Mouse (Mus musculus) hindbrain, embryonic 12.5 days (tissue): ENCODE data around the gene Lmx1b. TPM values are rescaled to one million over a fixed set of nuclear protein-coding genes. Genes with fewer than 3 reads are reported as not detected.

Source experiments
- ATAC-seq: fragments of 200-750 bp; cut with Nextera tagmentation; 2 replicates; pipeline ENCODE4 v1.8.0; 2017; ENCODE audit warnings: moderate TSS enrichment; ENCODE audit not compliant: low FRiP score
- H3K27ac ChIP-seq: fragments of 300-500 bp; sonication (generic); 2 replicates; pipeline ENCODE4 v1.5.1; 2016; ENCODE audit warnings: mild to moderate bottlenecking
- H3K27me3 ChIP-seq: fragments of 300-500 bp; sonication (generic); 2 replicates; pipeline ENCODE4 v1.6.1; 2016; ENCODE audit warnings: mild to moderate bottlenecking
- H3K36me3 ChIP-seq: fragments of 300-500 bp; sonication (generic); 2 replicates; pipeline ENCODE4 v1.6.1; 2016; ENCODE audit warnings: mild to moderate bottlenecking
- H3K4me1 ChIP-seq: fragments of 300-500 bp; sonication (generic); 2 replicates; pipeline ENCODE4 v1.6.1; 2016
- H3K4me2 ChIP-seq: fragments of 300-500 bp; sonication (generic); replicated peaks from 2 replicates; pipeline ENCODE4 v1.6.1; 2016; ENCODE audit warnings: mild to moderate bottlenecking
- H3K4me3 ChIP-seq: fragments of 300-500 bp; sonication (generic); 2 replicates; pipeline ENCODE4 v1.5.1; 2016; ENCODE audit warnings: mild to moderate bottlenecking
- H3K9ac ChIP-seq: fragments of 300-500 bp; sonication (generic); 2 replicates; pipeline ENCODE4 v1.6.1; 2016; ENCODE audit warnings: mild to moderate bottlenecking, moderate library complexity
- H3K9me3 ChIP-seq: fragments of 300-500 bp; sonication (generic); replicated peaks from 2 replicates; pipeline ENCODE4 v1.6.1; 2016; ENCODE audit warnings: mild to moderate bottlenecking
- WGBS: fragments of 180-500 bp; shearing (Covaris S2); methylation state at CpG from one replicate; pipeline ENCODE4 v1.1.7; 2016; 5-methylcytosine and 5-hydroxymethylcytosine counted together
- polyA plus RNA-seq: library from polyadenylated mRNA; unstranded; fragments of >200 nt; fragmentation: Nextera tagmentation; extraction: Ambion mirVana; gene quantifications from 2 replicates; pipeline ENCODE4 v1.2.1, GENCODE M21; 2016

Gene Lmx1b
- polyA plus RNA-seq, 1 experiment from 2014 or later, result 5.0 TPM

DNA sequence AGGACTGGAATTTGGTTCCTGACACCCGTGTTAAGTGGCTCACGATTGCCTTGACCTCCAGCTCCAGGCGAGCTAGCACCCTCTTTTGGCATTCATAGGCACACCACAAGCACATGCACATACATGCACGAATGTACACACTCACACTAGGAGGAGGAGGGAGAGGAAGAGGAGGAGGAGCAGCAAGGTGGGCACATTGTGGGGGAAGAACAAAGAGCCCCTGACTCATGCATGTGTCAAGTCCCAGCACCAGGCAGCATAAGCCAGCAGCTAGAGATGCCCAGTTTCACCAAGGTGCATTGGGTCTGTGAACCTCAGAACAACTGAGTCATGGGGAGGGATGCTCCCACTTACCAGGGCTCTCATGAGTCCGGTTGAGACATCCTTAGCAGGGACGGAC, 56.5 kb downstream of the Lmx1b start:
- Histone ChIP-seq H3K36me3 (no peaks in the 10 kb centered on the region), H3K4me1 (peaks cover 63% of the 10 kb centered on the region), H3K4me2 (no peak overlapping the region), H3K9ac (no peak overlapping the region), H3K27ac (peak overlapping the region; percentile 40; the same call in 1 of the 2 replicates), H3K4me3 (no peak overlapping the region), H3K9me3 (no peaks in the 10 kb centered on the region), H3K27me3 (peaks cover 92% of the 10 kb centered on the region)
- no peak for ATAC-seq
- 13% methylated on average over 6 of the region's 6 CpGs for WGBS

DNA sequence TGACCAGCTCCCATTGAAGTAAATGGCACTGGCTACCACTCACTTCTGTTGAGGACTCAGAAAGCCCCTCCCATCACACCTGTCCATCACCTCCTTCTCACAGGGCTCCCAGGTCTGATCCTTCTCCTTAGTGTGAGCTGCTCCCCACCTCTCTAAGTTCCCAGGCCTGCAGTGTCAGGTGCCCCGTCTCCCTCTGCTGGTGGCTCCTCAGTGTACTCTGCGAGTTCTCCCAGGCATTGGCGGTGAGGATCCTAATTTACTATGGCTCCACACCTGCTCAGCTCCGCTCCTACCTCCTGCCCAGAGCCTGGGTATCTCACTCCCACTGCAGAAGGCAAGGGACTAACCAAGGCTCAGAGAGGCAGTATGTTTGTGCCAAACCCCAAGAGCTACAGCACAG, 57.0 kb downstream of the Lmx1b start:
- WGBS, result 11% methylated on average over 4 of the region's 4 CpGs
- Histone ChIP-seq H3K4me1 (peaks cover 63% of the 10 kb centered on the region), H3K36me3 (no peaks in the 10 kb centered on the region)

DNA sequence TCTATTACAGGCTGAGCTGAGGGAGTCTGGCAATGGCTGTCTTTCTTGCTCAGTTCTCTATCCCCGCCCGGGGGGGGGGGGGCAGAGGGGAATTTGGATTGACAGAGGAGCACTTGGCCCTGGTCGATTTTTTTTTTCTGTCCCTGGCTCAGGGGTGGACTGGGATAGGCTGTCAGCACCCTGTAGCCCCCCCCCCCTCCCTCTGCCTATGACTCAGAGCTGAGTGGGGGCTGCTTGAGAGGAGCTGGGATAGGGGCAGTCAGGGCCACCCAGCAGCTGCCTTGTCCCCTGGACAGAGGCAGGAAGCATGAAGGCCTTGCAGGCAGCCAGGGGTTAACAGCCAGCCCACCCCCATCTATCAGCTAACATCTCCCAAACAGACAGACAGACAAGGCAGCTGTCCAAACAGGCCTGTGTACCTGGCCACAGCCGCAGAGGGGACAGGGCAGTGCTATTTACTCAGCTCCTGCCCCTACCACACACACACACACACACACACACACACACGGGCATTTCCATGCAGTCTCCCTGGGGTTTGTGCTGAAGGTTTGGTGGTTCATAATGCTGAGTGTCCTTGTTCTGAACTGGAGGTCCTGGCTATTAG, 57.8 kb downstream of the Lmx1b start:
- Histone ChIP-seq H3K4me3 (no peak overlapping the region), H3K4me1 (peaks cover 63% of the 10 kb centered on the region), H3K27me3 (peaks cover 96% of the 10 kb centered on the region), H3K9me3 (no peaks in the 10 kb centered on the region), H3K36me3 (no peaks in the 10 kb centered on the region), H3K4me2 (0 out of 2 replicates have a peak overlapping the region, but pooled peaks have one; percentile 9), H3K27ac (peak overlapping the region; percentile 58; the same call in 1 of the 2 replicates), H3K9ac (no peak overlapping the region)
- 2% methylated on average over 4 of the region's 5 CpGs for WGBS
- ATAC-seq, result no peak

More for the DNA sequence above, 57.0 kb downstream of the Lmx1b start:
- Histone ChIP-seq H3K9me3 (no peaks in the 10 kb centered on the region), H3K27me3 (peaks cover 96% of the 10 kb centered on the region), H3K4me2 (no peak overlapping the region), H3K4me3 (no peak overlapping the region), H3K9ac (no peak overlapping the region), H3K27ac (no peak overlapping the region)
- ATAC-seq, result no peak

DNA sequence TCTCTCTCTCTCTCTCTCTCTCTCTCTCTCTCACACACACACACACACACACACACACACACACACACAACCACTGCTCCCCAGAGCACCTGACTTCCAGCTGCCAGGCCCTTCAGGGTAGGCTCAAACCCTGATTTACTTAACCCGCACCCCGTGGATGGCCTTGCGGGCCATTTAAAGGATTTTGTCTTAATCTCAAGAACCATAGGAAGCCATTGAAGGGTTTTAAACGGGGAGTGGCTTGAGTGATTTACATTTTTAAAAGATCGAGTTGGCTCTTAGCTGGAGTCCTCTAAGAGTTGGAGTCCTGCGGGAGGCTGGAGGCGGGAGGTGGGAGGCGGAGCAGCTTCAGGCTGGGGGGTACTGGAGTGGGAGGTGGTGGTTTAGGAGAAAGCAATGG, 58.4 kb downstream of the Lmx1b start:
- WGBS, result 4% methylated on average over 8 of the region's 8 CpGs
- H3K36me3 ChIP-seq, result no peaks in the 10 kb centered on the region
- peaks cover 63% of the 10 kb centered on the region for H3K4me1 ChIP-seq
- no peak overlapping the region for H3K9ac ChIP-seq
- peaks cover 96% of the 10 kb centered on the region for H3K27me3 ChIP-seq
- 0 out of 2 replicates have a peak overlapping the region, but pooled peaks have one; percentile 9 for H3K4me2 ChIP-seq
- no peak for ATAC-seq
- H3K4me3 ChIP-seq, result no peak overlapping the region
- H3K27ac ChIP-seq, result peak overlapping the region; percentile 58; the same call in 1 of the 2 replicates
- H3K9me3 ChIP-seq, result no peaks in the 10 kb centered on the region

DNA sequence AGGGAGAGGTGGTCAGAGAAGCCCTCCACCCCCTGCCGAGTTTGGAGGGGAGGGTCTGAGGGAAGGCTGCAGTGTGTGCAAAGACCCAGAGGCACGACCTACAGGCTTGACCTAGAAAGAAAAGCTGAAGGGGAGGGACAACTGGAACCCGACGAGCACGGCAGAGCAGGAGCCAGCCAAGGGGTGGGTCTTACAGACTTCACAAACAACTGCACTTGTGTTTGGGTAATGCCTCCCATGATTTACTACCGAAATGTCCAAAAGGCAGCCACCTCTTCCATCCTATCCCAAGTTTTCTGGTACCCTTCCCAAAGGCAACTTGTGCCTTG, 58.9 kb downstream of the Lmx1b start:
- Histone ChIP-seq H3K27ac (peak overlapping the region; percentile 58; the same call in 1 of the 2 replicates), H3K36me3 (no peaks in the 10 kb centered on the region), H3K27me3 (peaks cover 96% of the 10 kb centered on the region), H3K4me1 (peaks cover 63% of the 10 kb centered on the region), H3K4me3 (no peak overlapping the region), H3K4me2 (peak overlapping the region; percentile 47), H3K9ac (no peak overlapping the region), H3K9me3 (no peaks in the 10 kb centered on the region)
- WGBS, result 1% methylated on average over 6 of the region's 6 CpGs
- ATAC-seq, result 0 out of 2 replicates have a peak, but pooled peaks have one; percentile 6

DNA sequence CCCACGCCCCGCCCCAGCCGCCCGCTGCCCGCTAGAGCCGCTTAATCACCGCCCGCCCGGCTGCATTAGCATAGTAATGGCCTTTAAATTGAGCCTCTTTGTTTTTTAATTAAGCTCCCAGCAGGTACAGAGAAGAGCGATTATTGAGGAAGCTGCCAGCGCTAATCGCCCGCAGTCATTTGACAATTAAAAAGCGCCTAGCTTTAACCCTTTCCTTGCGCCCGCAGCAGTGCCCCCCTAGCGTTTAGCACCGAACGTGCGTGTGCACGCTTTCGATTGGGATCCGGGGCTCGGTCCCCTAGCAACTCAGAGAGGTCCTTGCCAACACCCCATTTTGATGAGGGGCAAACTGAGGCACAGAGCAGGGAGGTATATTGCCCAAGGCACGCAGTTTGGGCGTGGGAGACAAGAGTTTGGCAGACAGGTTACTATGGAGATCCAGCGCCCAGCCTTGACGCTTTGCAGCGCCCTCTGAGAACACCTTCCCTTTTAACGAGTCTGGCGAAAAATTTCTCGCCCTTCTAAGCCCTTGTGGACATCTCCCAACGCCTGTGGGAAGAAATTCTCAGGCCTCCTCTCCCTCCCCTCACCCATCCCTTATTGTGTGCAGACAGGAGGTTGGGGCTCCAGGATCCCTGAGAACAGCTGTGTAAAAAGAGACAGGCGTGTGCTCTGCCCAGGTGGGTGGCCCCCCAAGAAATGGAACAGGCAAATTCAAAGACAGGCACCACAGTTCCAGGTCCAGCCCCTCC, 59.4 kb downstream of the Lmx1b start:
- Histone ChIP-seq H3K36me3 (no peaks in the 10 kb centered on the region), H3K27ac (peak overlapping the region; percentile 58; the same call in 1 of the 2 replicates), H3K4me1 (peaks cover 60% of the 10 kb centered on the region), H3K9ac (no peak overlapping the region), H3K4me3 (peak overlapping the region; percentile 16), H3K4me2 (peak overlapping the region; percentile 47), H3K27me3 (peaks cover 96% of the 10 kb centered on the region), H3K9me3 (no peaks in the 10 kb centered on the region)
- WGBS, result under 1% methylated on average over 34 of the region's 34 CpGs
- ATAC-seq, result peak; percentile 14; the same call in 1 of the 2 replicates

DNA sequence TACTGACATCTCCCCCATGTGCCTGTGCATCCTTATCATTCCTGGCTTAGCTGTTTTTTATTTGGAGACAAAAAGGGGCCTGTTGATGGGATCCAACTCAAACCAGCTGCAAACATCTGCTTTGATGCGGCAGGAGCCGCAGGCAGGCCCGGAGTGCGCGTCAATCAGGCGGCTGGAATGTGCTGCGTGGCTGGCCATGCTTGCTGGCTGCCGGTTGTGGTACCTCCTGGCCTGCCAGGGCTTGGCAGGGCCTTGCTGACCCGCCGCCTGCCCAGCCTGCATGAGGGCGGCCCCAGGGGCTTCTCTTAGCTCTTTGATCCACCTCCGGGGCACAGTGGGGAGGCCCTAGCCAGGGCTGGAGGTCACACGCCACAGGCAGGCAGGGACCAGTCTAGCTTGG, 64.9 kb downstream of the Lmx1b start:
- no peak overlapping the region for H3K4me2 ChIP-seq
- 15% methylated on average over 13 of the region's 13 CpGs for WGBS
- no peaks in the 10 kb centered on the region for H3K9me3 ChIP-seq
- H3K36me3 ChIP-seq, result no peaks in the 10 kb centered on the region
- no peak overlapping the region for H3K4me3 ChIP-seq
- H3K27ac ChIP-seq, result no peak overlapping the region
- no peak for ATAC-seq
- H3K4me1 ChIP-seq, result peaks cover 28% of the 10 kb centered on the region
- no peak overlapping the region for H3K9ac ChIP-seq
- peaks cover 85% of the 10 kb centered on the region for H3K27me3 ChIP-seq

DNA sequence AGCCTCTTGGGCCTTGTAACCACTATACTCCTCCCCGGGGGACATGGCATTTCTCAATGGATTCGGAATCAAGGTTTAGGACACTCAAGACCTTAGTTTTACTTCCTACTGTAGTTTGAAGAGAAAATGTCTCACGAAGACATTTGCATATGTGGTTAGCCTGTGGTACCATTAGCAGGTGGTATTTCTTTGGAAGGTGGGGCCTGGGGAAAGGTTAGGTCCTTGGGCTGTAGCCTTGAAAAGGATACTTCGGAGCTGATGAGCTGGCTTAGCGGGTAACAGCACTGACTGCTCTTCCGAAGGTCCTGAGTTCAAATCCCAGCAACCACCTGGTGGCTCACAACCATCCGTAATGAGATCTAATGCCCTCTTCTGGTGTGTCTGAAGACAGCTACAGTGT, 67.2 kb downstream of the Lmx1b start:
- H3K9ac ChIP-seq, result no peak overlapping the region
- no peaks in the 10 kb centered on the region for H3K36me3 ChIP-seq
- no peak overlapping the region for H3K4me2 ChIP-seq
- H3K9me3 ChIP-seq, result no peaks in the 10 kb centered on the region
- no peak overlapping the region for H3K4me3 ChIP-seq
- 93% methylated on average over 7 of the region's 7 CpGs for WGBS
- peaks cover 23% of the 10 kb centered on the region for H3K4me1 ChIP-seq
- peak overlapping the region; percentile 35; the same call in 1 of the 2 replicates for H3K27ac ChIP-seq
- no peak for ATAC-seq
- H3K27me3 ChIP-seq, result peaks cover 85% of the 10 kb centered on the region

DNA sequence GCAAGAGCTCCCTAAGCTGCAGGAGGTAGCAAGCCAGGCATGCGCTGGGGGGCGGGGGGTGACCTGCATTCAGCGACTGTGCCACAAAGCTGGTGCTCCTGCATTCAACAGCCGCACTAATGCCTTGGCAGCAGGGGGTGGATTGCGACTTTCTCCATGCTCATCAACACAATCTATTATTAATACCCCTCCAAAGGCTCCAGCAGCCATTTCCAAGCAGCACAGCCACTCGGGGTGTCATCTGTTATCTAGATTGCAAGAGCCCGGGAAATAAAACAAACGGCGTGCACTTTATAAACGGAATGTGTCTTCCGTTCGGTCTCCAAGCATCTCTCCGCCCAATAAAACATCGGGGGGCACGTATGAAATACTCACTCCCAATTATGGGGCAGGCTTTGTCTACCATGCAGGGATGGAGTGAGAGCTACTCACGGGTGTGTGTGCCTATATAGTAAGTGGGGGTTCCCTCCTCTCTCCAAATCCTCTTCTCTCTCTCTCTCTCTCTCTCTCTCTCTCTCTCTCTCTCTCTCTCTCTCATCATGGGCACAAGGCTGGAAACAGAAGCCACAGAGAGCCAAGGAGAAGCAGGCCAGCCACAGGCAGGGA, 69.0 kb downstream of the Lmx1b start:
- WGBS, result 30% methylated on average over 16 of the region's 16 CpGs
- no peak overlapping the region for H3K4me3 ChIP-seq
- H3K27ac ChIP-seq, result peak overlapping the region; percentile 73
- H3K36me3 ChIP-seq, result no peaks in the 10 kb centered on the region
- no peak overlapping the region for H3K9ac ChIP-seq
- no peak for ATAC-seq
- H3K4me2 ChIP-seq, result no peak overlapping the region
- peaks cover 23% of the 10 kb centered on the region for H3K4me1 ChIP-seq
- H3K9me3 ChIP-seq, result no peaks in the 10 kb centered on the region
- H3K27me3 ChIP-seq, result peaks cover 83% of the 10 kb centered on the region

DNA sequence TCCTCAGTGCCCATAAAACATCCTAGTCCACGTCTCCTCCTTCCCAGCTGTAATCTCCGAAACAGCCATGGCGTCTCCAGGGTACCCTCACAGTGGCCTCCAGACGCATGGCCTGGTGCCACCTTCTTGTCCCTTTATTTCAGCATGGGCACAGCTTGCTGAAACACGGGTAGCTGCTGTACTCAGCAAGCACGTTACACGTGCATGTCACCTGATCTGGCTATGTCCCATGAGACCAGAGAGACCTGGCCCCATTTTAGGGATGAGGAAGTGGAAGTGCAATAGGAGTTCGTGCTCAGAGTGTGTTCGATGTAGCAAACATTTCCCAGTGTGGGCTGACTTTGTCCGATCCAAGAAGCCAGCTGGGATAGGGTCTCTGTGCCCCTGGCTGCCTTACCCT, 70.6 kb downstream of the Lmx1b start:
- H3K27me3 ChIP-seq, result peaks cover 77% of the 10 kb centered on the region
- H3K36me3 ChIP-seq, result no peaks in the 10 kb centered on the region
- H3K9me3 ChIP-seq, result no peaks in the 10 kb centered on the region
- H3K4me3 ChIP-seq, result no peak overlapping the region
- WGBS, result 64% methylated on average over 10 of the region's 10 CpGs
- ATAC-seq, result no peak
- H3K4me1 ChIP-seq, result peaks cover 24% of the 10 kb centered on the region
- H3K4me2 ChIP-seq, result no peak overlapping the region
- no peak overlapping the region; the same call in 1 of the 2 replicates for H3K27ac ChIP-seq
- no peak overlapping the region for H3K9ac ChIP-seq

DNA sequence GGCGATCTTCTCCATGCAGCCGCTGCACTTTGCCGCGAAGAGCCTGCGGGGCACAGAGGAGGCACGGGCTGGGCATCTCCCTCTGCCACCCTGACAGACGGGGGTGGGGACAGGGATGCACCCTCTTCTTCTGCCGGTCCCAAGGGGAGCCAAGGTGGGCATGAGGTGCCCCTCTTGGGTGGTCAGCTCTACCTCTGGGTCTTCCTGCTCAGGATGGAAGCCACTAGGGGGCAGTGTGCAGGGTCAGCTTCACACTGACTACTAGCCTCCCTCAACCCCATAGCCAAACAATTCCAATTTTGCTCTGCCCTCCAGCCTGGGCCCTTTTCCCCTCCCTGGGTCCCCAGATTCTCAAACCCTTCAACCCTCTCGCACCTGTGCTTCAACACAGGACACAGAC, 71.1 kb downstream of the Lmx1b start:
- H3K36me3 ChIP-seq, result no peaks in the 10 kb centered on the region
- H3K27me3 ChIP-seq, result peaks cover 74% of the 10 kb centered on the region
- no peaks in the 10 kb centered on the region for H3K9me3 ChIP-seq
- H3K9ac ChIP-seq, result no peak overlapping the region
- 28% methylated on average over 9 of the region's 9 CpGs for WGBS
- no peak overlapping the region for H3K4me3 ChIP-seq
- H3K4me2 ChIP-seq, result no peak overlapping the region
- no peak overlapping the region for H3K27ac ChIP-seq
- peaks cover 24% of the 10 kb centered on the region for H3K4me1 ChIP-seq
- ATAC-seq, result no peak

DNA sequence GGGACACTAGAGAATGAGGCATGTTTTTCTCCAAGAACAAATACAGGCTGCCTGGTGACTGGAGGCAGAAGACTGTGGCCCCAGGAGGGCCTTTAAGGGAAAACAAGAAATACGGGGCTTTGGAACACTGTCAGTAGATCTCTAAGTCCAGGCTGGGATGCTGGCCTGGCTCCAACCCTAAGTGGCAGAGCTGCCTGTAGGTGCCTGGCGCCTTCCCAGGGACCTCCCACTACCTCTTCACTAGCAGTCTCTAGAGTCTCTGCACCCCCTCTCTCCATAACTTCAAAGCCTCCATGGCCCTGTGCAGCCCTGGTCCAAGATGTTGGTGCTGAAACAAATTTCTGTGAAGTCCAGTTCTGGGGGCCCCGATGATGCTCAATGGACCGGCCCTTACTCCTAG, 74.4 kb downstream of the Lmx1b start:
- no peak for ATAC-seq
- no peaks in the 10 kb centered on the region for H3K9me3 ChIP-seq
- H3K4me2 ChIP-seq, result no peak overlapping the region
- no peaks in the 10 kb centered on the region for H3K36me3 ChIP-seq
- no peak overlapping the region for H3K4me3 ChIP-seq
- peaks cover 69% of the 10 kb centered on the region for H3K27me3 ChIP-seq
- H3K27ac ChIP-seq, result no peak overlapping the region
- H3K4me1 ChIP-seq, result peaks cover 21% of the 10 kb centered on the region; the same call in 1 of the 2 replicates
- no peak overlapping the region for H3K9ac ChIP-seq
- WGBS, result 79% methylated on average over 4 of the region's 4 CpGs
